Mouse (Mus musculus) MEL (cell line): ENCODE measurements around the gene Rnf111.

ENCODE experiments used
- CTCF ChIP-seq, 3 experiments: IDR thresholded peaks in 2 of 3; conservative IDR thresholded peaks in 1 of 3; 2 replicates each; pipeline ENCODE4 v1.5.1; 2011 to 2012; ENCODE audit warnings: low read length in 3 of 3, low read depth in 2 of 3, mild to moderate bottlenecking in 2 of 3, improper control_type of control experiment in 1 of 3, inconsistent platforms in 1 of 3, mixed read lengths in 1 of 3, moderate library complexity in 1 of 3; ENCODE audit not compliant: control insufficient read depth in 1 of 3, insufficient read depth in 1 of 3, poor library complexity in 1 of 3, severe bottlenecking in 1 of 3
- MEF2A ChIP-seq: IDR thresholded peaks from 2 replicates; pipeline ENCODE4 v1.6.1; 2014; ENCODE audit warnings: low read depth, mild to moderate bottlenecking, inconsistent platforms, low read length, improper control_type of control experiment; ENCODE audit not compliant: poor library complexity, insufficient replicate concordance, severe bottlenecking; ENCODE audit errors: extremely low read depth

- no peak for TF ChIP-seq CTCF (IDR thresholded peaks at IDR 0.05 in 2 of 3, conservative IDR thresholded peaks at IDR 0.05 in 1 of 3; ENCODE audit: control insufficient read depth in 1 of 3, insufficient read depth in 1 of 3, low read depth in 2 of 3, low read length in 3 of 3, poor library complexity in 1 of 3, severe bottlenecking in 1 of 3)
- TF ChIP-seq MEF2A: no peak
These were observed 90.5 kb downstream of the Rnf111 start for GRCm38 (mm10) chr9:70413038-70413437.
